Mouse (Mus musculus) intestine, embryonic 14.5 days (tissue): ENCODE measurements at regions not wholly inside any gene's neighbourhood (a gene's known extent, or its start where the extent isn't known, plus 50 kb on each side); places are given as distances from the start of the nearest gene placed in this dataset.
A peak's percentile ranks its signal among the peaks of the same experiment; 100 is the strongest.

ENCODE experiments used
- ATAC-seq: fragments of 200-750 bp; cut with Nextera tagmentation; replicated peaks from 2 replicates; pipeline ENCODE4 v1.8.0; 2017; ENCODE audit warnings: low read depth, moderate number of reproducible peaks, moderate TSS enrichment, moderate library complexity; ENCODE audit not compliant: low FRiP score, low TSS enrichment
- DNase-seq: peaks from one replicate; pipeline ENCODE4 v3.0.0-alpha.2; 2018; ENCODE audit warnings: low spot score
- H3K27ac ChIP-seq: fragments of 300-500 bp; sonication (generic); 2 replicates; pipeline ENCODE4 v1.5.1; 2014; ENCODE audit warnings: low read depth, mild to moderate bottlenecking, control low read depth
- H3K27me3 ChIP-seq: fragments of 300-500 bp; sonication (generic); replicated peaks from 2 replicates; pipeline ENCODE4 v1.6.1; 2014; ENCODE audit warnings: low read length, control low read depth; ENCODE audit not compliant: control insufficient read depth, insufficient read depth
- H3K36me3 ChIP-seq: fragments of 300-500 bp; sonication (generic); 2 replicates; pipeline ENCODE4 v1.6.1; 2014; ENCODE audit warnings: low read length, control low read depth; ENCODE audit not compliant: control insufficient read depth, insufficient read depth
- H3K4me1 ChIP-seq: fragments of 300-500 bp; sonication (generic); replicated peaks from 2 replicates; pipeline ENCODE4 v1.6.1; 2014; ENCODE audit warnings: low read length, control low read depth, mixed read lengths; ENCODE audit not compliant: control insufficient read depth, insufficient read depth
- H3K4me2 ChIP-seq: fragments of 300-500 bp; sonication (generic); 2 replicates; pipeline ENCODE4 v1.6.1; 2014; ENCODE audit warnings: low read length
- H3K4me3 ChIP-seq: fragments of 300-500 bp; sonication (generic); 2 replicates; pipeline ENCODE4 v1.5.1; 2014; ENCODE audit warnings: low read depth, low read length, control low read depth, mixed read lengths
- H3K9ac ChIP-seq: fragments of 300-500 bp; sonication (generic); 2 replicates; pipeline ENCODE4 v1.6.1; 2014; ENCODE audit warnings: mild to moderate bottlenecking, low read length
- H3K9me3 ChIP-seq: fragments of 300-500 bp; sonication (generic); 2 replicates; pipeline ENCODE4 v1.6.1; 2016; ENCODE audit warnings: low read length, control low read depth; ENCODE audit not compliant: control insufficient read depth
- WGBS: fragments of 180-500 bp; shearing (Covaris S2); extraction: QIAGEN DNeasy Blood & Tissue Kit; methylation state at CpG from one replicate; pipeline ENCODE4 v1.1.7; 2014; 5-methylcytosine and 5-hydroxymethylcytosine counted together

DNA sequence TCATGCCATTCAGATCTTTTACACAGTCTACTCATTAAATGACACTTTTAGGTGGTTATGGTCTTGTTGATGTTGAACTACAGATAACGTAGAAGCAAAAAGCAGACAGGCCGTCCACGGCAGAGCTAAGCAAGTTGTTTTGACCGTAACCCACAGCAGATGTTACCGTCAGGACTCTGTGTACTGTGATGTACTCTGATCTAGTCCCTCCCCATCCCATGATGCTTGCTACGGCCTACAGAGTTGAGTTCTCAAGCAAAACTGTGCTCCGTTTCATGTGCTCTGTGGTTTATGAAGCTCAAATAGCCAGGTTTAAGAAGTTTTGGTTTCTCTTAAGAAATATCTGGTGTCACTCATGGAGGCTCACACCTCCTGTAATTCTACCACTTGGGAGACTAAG is 169.4 kb upstream of the Tnfaip3 start:
- Histone ChIP-seq H3K4me3 (no peak overlapping the region), H3K36me3 (no peaks in the 10 kb centered on the region), H3K4me1 (peaks cover 7% of the 10 kb centered on the region), H3K9me3 (no peaks in the 10 kb centered on the region), H3K4me2 (no peak overlapping the region), H3K27me3 (no peaks in the 10 kb centered on the region), H3K27ac (no peak overlapping the region), H3K9ac (no peak overlapping the region)
- ATAC-seq (no peak), DNase-seq (no peak)
- WGBS: 90% methylated on average over 7 of the region's 7 CpGs

DNA sequence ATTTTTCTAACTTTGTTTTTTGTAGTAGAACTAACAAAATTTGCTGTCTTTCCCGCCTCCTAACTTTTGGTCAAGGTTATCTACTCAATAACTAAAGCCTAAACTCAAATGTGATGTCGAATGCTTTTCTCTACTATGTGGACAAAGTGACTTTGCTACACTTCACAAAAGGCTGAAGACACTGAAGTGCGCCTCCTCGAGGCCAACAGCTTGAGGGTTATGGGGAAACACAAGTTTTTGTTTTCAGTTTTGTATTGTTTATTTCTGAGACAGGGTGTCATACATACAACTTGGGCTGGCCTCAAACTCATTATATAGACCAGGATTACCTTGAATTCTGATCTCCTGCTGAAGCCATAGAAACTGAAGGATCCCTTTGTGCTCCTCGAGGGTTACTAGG is 162.4 kb upstream of the Tnfaip3 start:
- H3K4me3 ChIP-seq: no peak overlapping the region
- no peak overlapping the region for H3K9ac ChIP-seq
- no peaks in the 10 kb centered on the region for H3K27me3 ChIP-seq
- H3K4me2 ChIP-seq: no peak overlapping the region
- no peak overlapping the region for H3K27ac ChIP-seq
- H3K9me3 ChIP-seq: peaks cover 6% of the 10 kb centered on the region; the same call in 1 of the 2 replicates
- H3K4me1 ChIP-seq: no peaks in the 10 kb centered on the region
- 89% methylated on average over 5 of the region's 5 CpGs for WGBS
- DNase-seq (no peak), ATAC-seq (no peak)
- no peaks in the 10 kb centered on the region for H3K36me3 ChIP-seq

GRCm38 (mm10) chr10:19177414-19177813 is 162.0 kb upstream of the Tnfaip3 start:
- H3K27ac ChIP-seq: no peak overlapping the region
- no peak overlapping the region for H3K4me3 ChIP-seq
- DNase-seq (no peak), ATAC-seq (peak; percentile 74; the same call in 1 of the 2 replicates)
- H3K9me3 ChIP-seq: peaks cover 6% of the 10 kb centered on the region; the same call in 1 of the 2 replicates
- H3K4me1 ChIP-seq: no peaks in the 10 kb centered on the region
- H3K27me3 ChIP-seq: no peaks in the 10 kb centered on the region
- no peaks in the 10 kb centered on the region for H3K36me3 ChIP-seq
- H3K9ac ChIP-seq: no peak overlapping the region
- WGBS: 76% methylated on average over 2 of the region's 2 CpGs
- H3K4me2 ChIP-seq: no peak overlapping the region

DNA sequence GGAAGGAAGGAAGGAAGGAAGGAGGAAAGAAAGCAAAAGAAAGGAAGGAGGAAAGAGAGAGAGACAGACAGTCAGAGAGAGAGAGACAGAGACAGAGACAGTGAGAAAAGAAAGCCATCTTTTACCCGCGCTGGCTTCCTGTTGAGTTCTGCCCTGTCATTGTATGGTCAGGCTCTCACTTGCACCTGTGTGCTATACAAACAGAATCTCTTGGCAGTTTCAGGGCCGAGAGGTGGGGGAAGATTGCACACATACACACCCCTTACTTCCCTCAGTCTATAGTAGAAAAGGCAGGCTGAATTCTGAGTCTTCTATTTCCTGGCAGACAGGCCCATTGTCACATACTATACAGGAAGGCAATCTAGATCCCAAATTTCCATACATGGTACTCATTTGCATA is 160.8 kb upstream of the Tnfaip3 start:
- DNase-seq (no peak), ATAC-seq (no peak)
- H3K9me3 ChIP-seq: peaks cover 6% of the 10 kb centered on the region; the same call in 1 of the 2 replicates

DNA sequence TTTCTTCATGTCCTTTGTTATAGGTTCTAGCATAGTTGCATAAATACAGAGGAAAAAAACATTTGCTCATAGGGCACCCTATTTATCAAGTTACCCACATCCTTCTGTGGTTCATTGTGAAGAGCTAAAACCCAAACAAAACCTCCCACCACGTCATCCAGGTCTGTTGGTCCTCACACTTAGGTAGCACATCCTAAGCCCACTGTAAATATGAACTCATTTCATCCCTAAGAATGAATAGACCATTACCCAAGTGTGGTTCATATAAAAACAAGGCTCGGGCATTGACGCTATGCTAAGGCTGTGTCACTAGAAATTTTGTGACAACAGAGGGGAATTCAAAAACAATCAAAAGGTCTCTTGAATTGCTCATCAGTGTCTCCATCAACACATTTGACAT is 156.4 kb upstream of the Tnfaip3 start:
- 79% methylated on average over 3 of the region's 3 CpGs for WGBS
- H3K36me3 ChIP-seq: no peaks in the 10 kb centered on the region
- no peak overlapping the region for H3K9ac ChIP-seq
- 0 out of 2 replicates have a peak, but pooled peaks cover 4% of the 10 kb centered on the region for H3K4me1 ChIP-seq
- H3K4me3 ChIP-seq: no peak overlapping the region
- H3K4me2 ChIP-seq: no peak overlapping the region
- ATAC-seq (no peak), DNase-seq (no peak)
- peaks cover 6% of the 10 kb centered on the region; the same call in 1 of the 2 replicates for H3K9me3 ChIP-seq
- H3K27me3 ChIP-seq: no peaks in the 10 kb centered on the region
- no peak overlapping the region for H3K27ac ChIP-seq

More for the DNA sequence above, 160.8 kb upstream of the Tnfaip3 start:
- H3K36me3 ChIP-seq: no peaks in the 10 kb centered on the region
- H3K27me3 ChIP-seq: no peaks in the 10 kb centered on the region
- H3K4me3 ChIP-seq: no peak overlapping the region
- H3K4me1 ChIP-seq: no peaks in the 10 kb centered on the region
- H3K27ac ChIP-seq: no peak overlapping the region
- no peak overlapping the region for H3K4me2 ChIP-seq
- no peak overlapping the region for H3K9ac ChIP-seq
- 75% methylated on average over 3 of the region's 3 CpGs for WGBS

GRCm38 (mm10) chr10:19170596-19170995 is 155.1 kb upstream of the Tnfaip3 start:
- no peak overlapping the region for H3K4me3 ChIP-seq
- H3K9ac ChIP-seq: no peak overlapping the region
- no peak overlapping the region for H3K27ac ChIP-seq
- H3K4me2 ChIP-seq: no peak overlapping the region
- no peaks in the 10 kb centered on the region for H3K36me3 ChIP-seq
- ATAC-seq: no peak
- H3K27me3 ChIP-seq: no peaks in the 10 kb centered on the region
- H3K4me1 ChIP-seq: 0 out of 2 replicates have a peak, but pooled peaks cover 4% of the 10 kb centered on the region
- no peak for DNase-seq
- 37% methylated on average over 4 of the region's 4 CpGs for WGBS
- peaks cover 4% of the 10 kb centered on the region; the same call in 1 of the 2 replicates for H3K9me3 ChIP-seq

DNA sequence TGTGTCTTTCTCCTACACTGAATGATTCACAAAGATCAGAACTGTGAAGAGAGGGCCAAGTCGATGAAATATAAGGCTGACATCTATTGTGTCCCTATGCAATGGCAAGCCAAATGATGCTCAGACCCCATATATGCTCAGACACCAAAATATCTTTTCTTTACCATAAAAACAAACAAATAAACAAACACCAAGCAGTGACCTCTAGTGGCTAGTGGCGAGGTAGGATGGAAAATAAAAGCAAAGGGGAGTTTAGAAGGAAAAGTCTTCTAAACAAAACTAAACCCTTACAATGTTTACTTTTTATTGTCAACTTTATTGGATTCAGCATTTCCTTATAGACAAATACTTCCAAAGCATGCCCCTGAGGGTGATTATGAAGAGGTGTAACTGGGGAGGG is 153.8 kb upstream of the Tnfaip3 start:
- DNase-seq: no peak
- no peaks in the 10 kb centered on the region for H3K36me3 ChIP-seq
- H3K4me1 ChIP-seq: 0 out of 2 replicates have a peak, but pooled peaks cover 4% of the 10 kb centered on the region
- no peak for ATAC-seq
- H3K27ac ChIP-seq: no peak overlapping the region
- no peaks in the 10 kb centered on the region for H3K27me3 ChIP-seq
- WGBS: 77% methylated on average over 2 of the region's 2 CpGs
- no peak overlapping the region for H3K4me3 ChIP-seq
- H3K4me2 ChIP-seq: no peak overlapping the region
- no peak overlapping the region for H3K9ac ChIP-seq
- no peaks in the 10 kb centered on the region for H3K9me3 ChIP-seq

DNA sequence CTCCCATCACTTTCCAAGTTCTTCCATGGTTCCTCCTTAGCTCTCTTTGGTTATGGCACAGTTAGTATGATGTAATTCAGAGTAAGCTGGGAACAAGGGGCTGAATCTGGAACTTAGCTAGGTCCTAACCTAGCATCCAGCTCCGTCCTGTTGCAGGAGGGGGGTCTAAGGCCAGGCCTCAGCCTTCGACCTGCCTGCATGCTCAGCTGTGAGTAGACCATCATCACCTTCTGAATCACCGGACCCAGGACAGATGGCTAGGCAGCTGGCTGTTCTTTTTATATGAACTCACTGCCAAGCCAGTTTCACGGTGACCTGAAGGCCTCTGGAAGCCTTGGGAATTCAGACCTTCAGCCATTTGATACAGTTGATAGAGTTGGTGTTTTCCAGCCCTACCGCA is 152.9 kb upstream of the Tnfaip3 start:
- H3K36me3 ChIP-seq: no peaks in the 10 kb centered on the region
- 90% methylated on average over 5 of the region's 5 CpGs for WGBS

GRCm38 (mm10) chr10:19167641-19168271 is 152.3 kb upstream of the Tnfaip3 start:
- H3K27ac ChIP-seq: no peak overlapping the region
- no peaks in the 10 kb centered on the region for H3K9me3 ChIP-seq
- ATAC-seq (no peak; the same call in 1 of the 2 replicates), DNase-seq (no peak)
- WGBS: 44% methylated on average over 8 of the region's 8 CpGs
- H3K4me1 ChIP-seq: 0 out of 2 replicates have a peak, but pooled peaks cover 4% of the 10 kb centered on the region
- no peak overlapping the region; the same call in 1 of the 2 replicates for H3K4me2 ChIP-seq
- H3K9ac ChIP-seq: no peak overlapping the region
- H3K27me3 ChIP-seq: no peaks in the 10 kb centered on the region
- H3K36me3 ChIP-seq: no peaks in the 10 kb centered on the region
- no peak overlapping the region for H3K4me3 ChIP-seq

More for the DNA sequence above, 152.9 kb upstream of the Tnfaip3 start:
- no peak overlapping the region for H3K9ac ChIP-seq
- 0 out of 2 replicates have a peak, but pooled peaks cover 4% of the 10 kb centered on the region for H3K4me1 ChIP-seq
- no peaks in the 10 kb centered on the region for H3K27me3 ChIP-seq
- no peaks in the 10 kb centered on the region for H3K9me3 ChIP-seq
- no peak overlapping the region for H3K4me2 ChIP-seq
- H3K4me3 ChIP-seq: no peak overlapping the region
- H3K27ac ChIP-seq: no peak overlapping the region
- ATAC-seq (no peak), DNase-seq (no peak)
